Mouse (Mus musculus) right cerebral cortex, adult 2 months (tissue): ENCODE measurements around the gene Cisd1.
A peak's percentile ranks its signal among the peaks of the same experiment; 100 is the strongest.

Experiments used
- DNase-seq, 2 experiments: peaks; one replicate each; pipeline ENCODE4 v3.0.0; 2021 to 2022; ENCODE audit warnings: low spot score in 2 of 2

The Cisd1 gene

GRCm38 (mm10) chr10:71327386-71327785 lies 17.4 kb downstream of the Cisd1 start:
- no peak for DNase-seq

DNA sequence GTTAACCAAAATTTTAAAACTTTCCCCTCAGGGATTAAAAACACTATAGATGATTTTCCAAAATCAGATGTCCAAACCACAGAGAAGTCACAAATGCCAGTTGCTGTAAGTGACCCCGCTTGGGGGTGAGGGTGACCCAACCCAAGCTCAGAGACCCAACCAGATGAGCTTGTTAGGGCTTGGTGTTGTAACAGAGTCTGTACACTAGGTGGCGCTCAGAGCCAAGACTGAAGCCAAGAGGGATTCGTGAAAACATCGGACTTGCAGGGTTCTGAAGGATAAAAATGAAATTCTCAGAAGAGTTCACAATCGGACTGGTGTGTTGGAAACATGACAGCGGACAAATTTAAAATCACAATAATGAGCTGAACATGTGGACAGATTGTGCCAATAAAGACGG lies 18.0 kb downstream of the Cisd1 start:
- peak; percentile 78 to 86 for DNase-seq

DNA sequence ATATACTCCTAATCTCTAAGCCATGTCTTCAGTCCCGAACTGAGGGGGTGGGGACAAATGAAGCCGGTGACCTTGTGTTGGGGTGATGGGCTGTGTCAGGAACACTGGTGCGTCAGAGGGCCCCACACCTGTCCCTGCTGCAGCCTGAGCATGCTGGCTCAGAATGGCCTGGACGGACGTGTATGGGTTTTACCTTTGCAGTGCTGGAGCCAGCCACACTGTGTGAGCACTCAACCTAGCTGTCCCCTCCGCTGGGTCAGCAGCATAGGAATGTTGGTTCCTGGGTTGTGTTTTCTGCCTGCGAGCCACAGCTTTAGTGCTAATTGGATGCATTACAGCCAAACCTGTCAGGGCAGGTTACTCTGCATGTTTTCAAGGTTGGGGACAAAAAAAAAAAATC lies 18.6 kb downstream of the Cisd1 start:
- DNase-seq: no peak

GRCm38 (mm10) chr10:71323669-71324068 lies 21.1 kb downstream of the Cisd1 start:
- DNase-seq: no peak

GRCm38 (mm10) chr10:71316497-71316896 lies 28.3 kb downstream of the Cisd1 start:
- DNase-seq: no peak

GRCm38 (mm10) chr10:71316056-71316455 lies 28.7 kb downstream of the Cisd1 start:
- DNase-seq: no peak

- DNase-seq: no peak
Observed at GRCm38 (mm10) chr10:71314596-71314995, 30.2 kb downstream of the Cisd1 start.

GRCm38 (mm10) chr10:71310288-71310687 lies 34.5 kb downstream of the Cisd1 start:
- DNase-seq: no peak

GRCm38 (mm10) chr10:71308199-71308598 lies 36.6 kb downstream of the Cisd1 start:
- no peak for DNase-seq

- DNase-seq: no peak
Observed at GRCm38 (mm10) chr10:71306759-71307158, 38.0 kb downstream of the Cisd1 start.

DNA sequence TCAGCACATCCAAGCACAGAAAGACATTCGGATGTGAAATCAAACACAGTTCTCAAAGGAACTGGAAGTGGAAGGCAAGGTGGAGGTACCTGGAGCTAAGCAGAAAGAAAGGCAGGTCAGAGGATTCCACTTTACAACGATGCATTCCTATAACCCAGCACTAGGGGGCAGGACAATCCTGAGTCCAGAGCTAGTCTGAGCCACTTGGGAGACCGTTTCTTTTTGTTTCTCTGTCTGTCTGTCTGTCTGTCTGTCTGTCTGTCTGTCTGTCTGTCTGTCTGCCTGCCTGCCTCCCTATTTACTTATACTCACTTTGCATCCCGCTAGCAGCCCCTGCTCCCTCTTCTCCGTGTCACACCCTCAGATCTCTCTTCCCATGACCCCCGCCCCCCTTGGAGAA lies 38.6 kb downstream of the Cisd1 start:
- DNase-seq: peak; percentile 56 to 73

DNA sequence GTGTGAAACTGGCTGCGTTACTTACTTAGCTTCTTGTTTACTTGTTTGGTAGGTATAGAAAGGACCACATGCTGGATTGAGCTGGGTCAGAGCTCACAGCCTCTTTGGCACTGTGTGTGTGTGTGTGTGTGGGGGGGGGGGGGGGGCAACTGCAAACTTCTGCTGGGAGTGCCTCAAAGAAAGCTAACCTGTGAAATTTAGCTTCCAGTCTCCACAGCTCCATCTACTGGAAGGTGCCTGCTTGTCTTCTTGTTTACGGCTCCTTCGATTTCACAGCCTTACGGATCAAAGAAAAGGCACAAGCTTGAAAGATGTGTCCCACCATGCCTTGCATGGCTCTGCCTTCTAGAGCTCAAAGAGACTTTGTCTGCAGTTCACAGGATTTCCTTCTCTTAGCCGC lies 42.3 kb downstream of the Cisd1 start:
- peak; percentile 50 to 52 for DNase-seq

DNA sequence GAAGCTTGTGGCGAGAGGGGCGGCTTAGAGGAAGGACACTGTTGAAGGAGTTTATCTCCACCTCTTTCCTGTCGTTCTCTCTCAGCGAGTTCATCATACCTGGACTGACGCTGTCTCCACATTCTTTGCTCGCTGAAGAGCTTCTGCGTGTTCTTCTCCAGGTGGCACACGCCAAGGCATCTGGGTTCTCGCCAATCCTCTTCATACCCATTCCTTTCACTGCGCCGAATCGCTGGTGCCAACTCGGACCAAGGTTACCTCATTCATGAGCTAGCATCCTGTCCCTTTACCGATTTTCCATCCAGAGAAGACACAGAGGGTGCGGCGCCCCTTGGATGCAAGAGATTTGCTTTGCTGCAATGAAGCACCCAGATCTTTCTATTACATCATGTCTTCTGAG lies 44.6 kb downstream of the Cisd1 start:
- DNase-seq: no peak

GRCm38 (mm10) chr10:71293245-71293644 lies 51.5 kb downstream of the Cisd1 start:
- DNase-seq: no peak

DNA sequence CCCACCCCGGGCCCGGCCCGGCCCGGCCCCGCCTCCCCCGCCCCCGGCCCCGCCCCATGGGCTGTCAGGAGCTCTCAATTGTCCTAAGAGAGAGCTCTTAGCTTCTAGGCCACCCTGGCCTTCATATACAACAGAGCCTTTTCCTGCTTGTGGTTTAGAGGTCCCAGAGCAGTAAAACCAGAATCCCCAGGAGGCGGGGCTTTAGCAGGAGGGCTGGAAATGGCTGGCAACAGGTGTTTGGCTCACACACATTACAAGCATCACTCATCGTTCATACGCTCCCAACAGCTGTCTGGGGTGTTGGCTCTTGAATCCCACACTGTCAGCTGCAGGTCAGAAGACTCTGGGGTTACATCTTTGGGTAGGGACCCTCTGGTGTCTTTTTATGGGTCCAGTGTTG lies 52.5 kb downstream of the Cisd1 start:
- no peak for DNase-seq

GRCm38 (mm10) chr10:71291801-71292200 lies 53.0 kb downstream of the Cisd1 start:
- DNase-seq: no peak

DNA sequence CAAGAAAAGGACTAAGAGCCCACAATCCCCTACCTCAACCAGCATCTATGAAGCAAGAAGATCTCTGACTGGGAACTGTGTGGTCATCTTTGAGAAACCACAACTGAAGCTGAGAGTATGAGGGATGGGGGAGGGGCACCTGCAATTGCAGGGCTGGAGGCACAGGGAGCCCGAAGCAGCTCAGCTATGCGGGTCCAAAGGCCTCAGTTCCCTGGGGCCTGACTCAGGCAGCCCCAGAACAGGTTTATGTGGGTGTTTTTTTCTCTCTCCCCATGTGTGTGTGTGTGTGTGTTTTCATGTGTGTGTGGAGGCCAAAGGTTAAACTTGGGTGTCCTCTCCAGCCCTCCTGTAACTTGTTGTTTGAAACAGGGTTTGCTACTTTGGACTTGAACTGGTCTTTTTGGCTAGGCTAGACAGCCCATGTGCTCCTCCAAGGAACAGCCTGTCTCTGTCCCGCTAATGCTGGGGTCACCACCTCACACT lies 53.5 kb downstream of the Cisd1 start:
- no peak for DNase-seq

DNA sequence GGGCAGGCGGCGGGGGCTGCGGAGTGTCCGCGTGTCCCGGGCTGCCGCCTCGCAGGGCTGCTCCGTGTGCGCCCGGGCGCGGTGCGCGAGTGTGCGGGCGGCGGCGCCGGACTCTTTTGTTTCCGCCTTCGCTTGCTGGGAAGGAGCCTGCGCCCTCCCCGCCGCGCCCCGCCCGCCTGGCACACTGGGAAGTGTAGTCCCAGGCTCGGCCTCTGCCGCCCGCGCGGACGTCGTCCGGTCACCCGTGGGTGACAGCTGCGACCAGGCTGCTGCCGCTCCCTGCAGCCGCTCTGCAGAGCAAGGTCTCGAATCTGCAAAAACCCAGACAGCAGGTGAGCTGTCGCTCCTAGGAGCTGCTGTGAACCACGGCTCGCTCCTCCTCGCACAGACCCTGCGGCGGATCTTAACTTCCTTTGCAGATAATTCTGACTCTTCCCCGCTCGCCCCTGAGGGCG lies 59.6 kb downstream of the Cisd1 start, which contains the start of gene Ube2d1:
TSS of gene Ube2d1 (minus strand) at position 137 of the 455 bp plus-strand sequence.
- peak; percentile 92 to 93 for DNase-seq

GRCm38 (mm10) chr10:71284511-71285125 lies 60.1 kb downstream of the Cisd1 start:
- peak; percentile 23 to 25 for DNase-seq

DNA sequence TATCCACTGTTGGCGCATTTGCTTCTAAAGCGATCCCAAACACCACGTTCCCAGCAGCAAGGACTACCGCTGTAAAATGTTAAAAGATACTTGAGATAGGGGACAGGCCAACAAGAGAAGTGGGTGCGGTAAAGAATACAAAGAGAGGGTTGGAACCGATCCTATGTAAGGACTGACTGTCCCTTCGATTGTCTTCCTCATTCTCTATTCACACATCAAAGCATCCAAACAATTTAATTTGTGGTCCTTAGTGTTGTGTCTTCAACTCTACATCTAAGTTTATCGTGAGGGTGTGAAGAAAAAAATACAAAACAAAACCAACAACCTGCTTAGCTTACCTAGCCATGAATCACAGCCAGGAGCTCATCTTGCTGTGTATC lies 60.6 kb downstream of the Cisd1 start:
- peak in 1 of 2 experiments; percentile 21 for DNase-seq
